Mouse (Mus musculus) forebrain, embryonic 16.5 days (tissue): ENCODE data around the gene Ccdc160. TPM values are rescaled to one million over a fixed set of nuclear protein-coding genes. Genes with fewer than 3 reads are reported as not detected.

Experiments used
- ATAC-seq: fragments of 200-750 bp; cut with Nextera tagmentation; 2 replicates; pipeline ENCODE4 v1.8.0; 2017; ENCODE audit warnings: mild to moderate bottlenecking, moderate library complexity
- H3K27ac ChIP-seq: fragments of 300-500 bp; sonication (generic); 2 replicates; pipeline ENCODE4 v1.5.1; 2014; ENCODE audit warnings: low read length, control low read depth
- H3K27me3 ChIP-seq: fragments of 300-500 bp; sonication (generic); replicated peaks from 2 replicates; pipeline ENCODE4 v1.6.1; 2014; ENCODE audit warnings: low read length; ENCODE audit not compliant: control insufficient read depth, insufficient read depth
- H3K36me3 ChIP-seq: fragments of 300-500 bp; sonication (generic); 2 replicates; pipeline ENCODE4 v1.6.1; 2014; ENCODE audit not compliant: control insufficient read depth, insufficient read depth
- H3K4me1 ChIP-seq: fragments of 300-500 bp; sonication (generic); replicated peaks from 2 replicates; pipeline ENCODE4 v1.6.1; 2014; ENCODE audit warnings: low read length; ENCODE audit not compliant: control insufficient read depth, insufficient read depth
- H3K4me2 ChIP-seq: fragments of 300-500 bp; sonication (generic); 2 replicates; pipeline ENCODE4 v1.6.1; 2014; ENCODE audit warnings: mild to moderate bottlenecking, low read length, control low read depth
- H3K4me3 ChIP-seq: fragments of 300-500 bp; sonication (generic); replicated peaks from 2 replicates; pipeline ENCODE4 v1.5.1; 2014; ENCODE audit warnings: mild to moderate bottlenecking, low read length, control low read depth
- H3K9ac ChIP-seq: fragments of 300-500 bp; sonication (generic); replicated peaks from 2 replicates; pipeline ENCODE4 v1.6.1; 2014; ENCODE audit warnings: low read depth, low read length, control low read depth
- H3K9me3 ChIP-seq: fragments of 300-500 bp; sonication (generic); 2 replicates; pipeline ENCODE4 v1.6.1; 2016; ENCODE audit warnings: low read length; ENCODE audit not compliant: control insufficient read depth
- WGBS: fragments of 180-500 bp; shearing (Covaris S2); extraction: QIAGEN DNeasy Blood & Tissue Kit; methylation state at CpG from one replicate; pipeline ENCODE4 v1.1.7; 2014; 5-methylcytosine and 5-hydroxymethylcytosine counted together
- polyA plus RNA-seq: library from polyadenylated mRNA; unstranded; fragments of >200 nt; fragmentation: Nextera tagmentation; extraction: Ambion mirVana; gene quantifications from 2 replicates; pipeline ENCODE4 v1.2.1, GENCODE M21; 2015

Ccdc160 gene
- polyA plus RNA-seq, 1 experiment from 2014 or later: 3.3 TPM

GRCm38 (mm10) chrX:52760191-52760945 is 30.6 kb upstream of the Ccdc160 start:
- ATAC-seq: no peak
- Histone ChIP-seq H3K36me3 (no peaks in the 10 kb centered on the region), H3K27me3 (no peaks in the 10 kb centered on the region), H3K9me3 (no peaks in the 10 kb centered on the region), H3K4me2 (no peak overlapping the region), H3K4me3 (no peak overlapping the region), H3K4me1 (no peaks in the 10 kb centered on the region), H3K27ac (no peak overlapping the region), H3K9ac (no peak overlapping the region)
- 54% methylated on average over 4 of the region's 4 CpGs for WGBS

- Histone ChIP-seq H3K9ac (no peak overlapping the region), H3K27ac (no peak overlapping the region), H3K9me3 (no peaks in the 10 kb centered on the region), H3K36me3 (no peaks in the 10 kb centered on the region), H3K4me3 (no peak overlapping the region), H3K4me1 (no peaks in the 10 kb centered on the region), H3K27me3 (no peaks in the 10 kb centered on the region), H3K4me2 (no peak overlapping the region)
- WGBS: 67% methylated on average over 4 of the region's 4 CpGs
- ATAC-seq: no peak
Observed at GRCm38 (mm10) chrX:52762221-52762620, 28.8 kb upstream of the Ccdc160 start.

DNA sequence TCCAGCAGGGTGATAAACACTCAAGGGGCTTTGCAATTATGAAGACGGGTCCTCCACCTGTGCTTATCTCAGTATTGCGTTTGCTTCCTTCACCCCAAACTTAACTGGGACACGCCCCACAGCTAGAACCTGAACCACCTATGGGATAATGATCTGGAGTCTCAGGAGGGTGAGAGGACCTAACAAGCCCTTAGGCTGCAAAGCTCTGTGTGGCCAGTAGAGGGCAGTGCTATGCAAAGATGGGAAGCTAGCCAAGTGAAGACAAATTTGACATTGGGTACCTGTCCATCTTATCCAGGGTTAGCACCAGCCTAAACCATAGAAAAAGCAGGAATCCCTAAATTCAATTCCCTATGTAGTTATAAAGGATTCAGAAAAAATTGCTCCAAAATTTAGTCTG is 15.0 kb upstream of the Ccdc160 start:
- no peak for ATAC-seq
- 57% methylated on average over 3 of the region's 3 CpGs for WGBS
- Histone ChIP-seq H3K36me3 (no peaks in the 10 kb centered on the region), H3K9me3 (no peaks in the 10 kb centered on the region), H3K4me3 (no peak overlapping the region), H3K4me1 (no peaks in the 10 kb centered on the region), H3K4me2 (no peak overlapping the region), H3K9ac (no peak overlapping the region), H3K27me3 (no peaks in the 10 kb centered on the region), H3K27ac (no peak overlapping the region)

- no peaks in the 10 kb centered on the region for H3K36me3 ChIP-seq
- ATAC-seq: no peak
- 77% methylated on average over 5 of the region's 5 CpGs for WGBS
- H3K27me3 ChIP-seq: no peaks in the 10 kb centered on the region
- no peak overlapping the region for H3K27ac ChIP-seq
- H3K4me1 ChIP-seq: no peaks in the 10 kb centered on the region
- no peak overlapping the region for H3K4me3 ChIP-seq
- H3K9me3 ChIP-seq: no peaks in the 10 kb centered on the region
- no peak overlapping the region for H3K4me2 ChIP-seq
- H3K9ac ChIP-seq: no peak overlapping the region
Observed at GRCm38 (mm10) chrX:52777671-52778070, 13.3 kb upstream of the Ccdc160 start.

- no peak overlapping the region for H3K4me3 ChIP-seq
- WGBS: 80% methylated on average over 5 of the region's 5 CpGs
Observed at GRCm38 (mm10) chrX:52783898-52784297, 7.1 kb upstream of the Ccdc160 start.

GRCm38 (mm10) chrX:52791944-52792719 is 1.1 kb downstream of the Ccdc160 start:
- Histone ChIP-seq H3K9me3 (no peaks in the 10 kb centered on the region), H3K4me3 (no peak overlapping the region), H3K36me3 (no peaks in the 10 kb centered on the region), H3K4me1 (no peaks in the 10 kb centered on the region), H3K27ac (no peak overlapping the region), H3K9ac (no peak overlapping the region), H3K27me3 (no peaks in the 10 kb centered on the region), H3K4me2 (no peak overlapping the region)
- ATAC-seq: no peak
- WGBS: 57% methylated on average over 10 of the region's 10 CpGs

More at GRCm38 (mm10) chrX:52783898-52784297, 7.1 kb upstream of the Ccdc160 start:
- H3K27ac ChIP-seq: no peak overlapping the region
- H3K4me1 ChIP-seq: no peaks in the 10 kb centered on the region
- H3K27me3 ChIP-seq: no peaks in the 10 kb centered on the region
- no peaks in the 10 kb centered on the region for H3K9me3 ChIP-seq
- H3K4me2 ChIP-seq: no peak overlapping the region
- ATAC-seq: no peak
- no peak overlapping the region for H3K9ac ChIP-seq
- H3K36me3 ChIP-seq: no peaks in the 10 kb centered on the region

GRCm38 (mm10) chrX:52792861-52793260 is 1.9 kb downstream of the Ccdc160 start:
- H3K36me3 ChIP-seq: no peaks in the 10 kb centered on the region
- no peaks in the 10 kb centered on the region for H3K27me3 ChIP-seq
- H3K4me3 ChIP-seq: no peak overlapping the region
- H3K9me3 ChIP-seq: no peaks in the 10 kb centered on the region
- 56% methylated on average over 6 of the region's 6 CpGs for WGBS
- H3K9ac ChIP-seq: no peak overlapping the region
- no peaks in the 10 kb centered on the region for H3K4me1 ChIP-seq
- no peak overlapping the region for H3K27ac ChIP-seq
- ATAC-seq: no peak
- no peak overlapping the region for H3K4me2 ChIP-seq

DNA sequence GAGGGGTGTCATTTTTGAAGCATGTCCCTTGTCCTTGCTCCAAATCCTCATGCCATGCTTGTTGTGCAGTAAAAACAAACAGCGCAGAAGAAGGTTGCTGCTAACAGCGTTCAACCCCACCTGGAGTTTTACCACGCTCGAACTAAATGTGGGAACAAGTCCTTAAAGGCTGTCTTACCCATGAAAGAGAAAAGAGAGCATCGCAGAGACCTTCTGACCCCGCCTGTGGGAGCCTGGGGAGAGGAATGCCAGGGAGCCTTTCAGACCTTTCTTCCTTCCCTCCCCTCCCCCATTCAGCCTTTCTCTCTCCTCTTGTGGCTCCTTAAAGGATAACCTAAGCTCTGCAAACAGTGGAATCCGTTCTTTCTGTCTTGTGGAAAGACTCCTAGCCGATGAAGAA is 4.8 kb downstream of the Ccdc160 start:
- WGBS: 22% methylated on average over 8 of the region's 8 CpGs
- Histone ChIP-seq H3K27me3 (no peaks in the 10 kb centered on the region), H3K4me3 (no peak overlapping the region), H3K27ac (no peak overlapping the region), H3K4me1 (no peaks in the 10 kb centered on the region), H3K4me2 (no peak overlapping the region), H3K9me3 (no peaks in the 10 kb centered on the region), H3K9ac (no peak overlapping the region), H3K36me3 (no peaks in the 10 kb centered on the region)
- no peak for ATAC-seq

DNA sequence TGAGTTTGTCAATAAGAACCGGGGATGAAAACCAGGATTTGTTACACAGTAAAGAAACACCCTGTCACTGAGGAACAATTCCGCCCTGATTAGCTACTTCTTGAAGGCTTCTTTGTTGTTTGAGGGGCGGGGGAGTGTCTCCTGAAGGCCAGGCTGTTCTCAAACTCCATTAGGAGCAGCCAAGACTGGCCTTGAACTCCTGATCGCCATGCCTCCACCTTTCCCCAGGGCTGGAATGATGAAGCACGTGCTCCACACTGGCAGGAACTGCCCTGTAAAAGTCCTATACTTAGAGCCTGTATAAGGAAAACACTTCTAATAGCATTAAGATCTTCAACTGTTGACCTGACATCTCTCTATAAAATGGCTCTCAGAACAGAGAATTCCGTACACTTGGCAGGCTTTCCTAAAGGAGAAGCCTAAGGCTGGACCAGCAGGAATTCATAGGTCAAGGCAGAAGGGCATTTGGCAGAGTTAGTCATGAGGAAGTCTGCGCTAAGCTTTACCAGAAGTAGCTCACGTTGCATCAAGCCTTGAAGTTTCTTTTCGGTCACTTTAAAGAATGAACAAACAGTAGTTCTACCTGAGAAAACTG is 6.1 kb downstream of the Ccdc160 start:
- H3K9me3 ChIP-seq: no peaks in the 10 kb centered on the region
- H3K27me3 ChIP-seq: no peaks in the 10 kb centered on the region
- 59% methylated on average over 9 of the region's 9 CpGs for WGBS
- no peaks in the 10 kb centered on the region for H3K36me3 ChIP-seq
- H3K27ac ChIP-seq: no peak overlapping the region
- no peak overlapping the region for H3K4me3 ChIP-seq
- H3K9ac ChIP-seq: no peak overlapping the region
- H3K4me2 ChIP-seq: no peak overlapping the region
- no peaks in the 10 kb centered on the region for H3K4me1 ChIP-seq
- no peak for ATAC-seq
